Mouse (Mus musculus): Measurements from ENCODE around the gene Gnptg.
A peak's percentile ranks its signal among the peaks of the same experiment; 100 is the strongest.
"Not testable (repeated sequence)": the region's sequence is repeated elsewhere in the genome, so short reads cannot be mapped to it uniquely, and the experiment has no call there.

Gene Gnptg

DNA sequence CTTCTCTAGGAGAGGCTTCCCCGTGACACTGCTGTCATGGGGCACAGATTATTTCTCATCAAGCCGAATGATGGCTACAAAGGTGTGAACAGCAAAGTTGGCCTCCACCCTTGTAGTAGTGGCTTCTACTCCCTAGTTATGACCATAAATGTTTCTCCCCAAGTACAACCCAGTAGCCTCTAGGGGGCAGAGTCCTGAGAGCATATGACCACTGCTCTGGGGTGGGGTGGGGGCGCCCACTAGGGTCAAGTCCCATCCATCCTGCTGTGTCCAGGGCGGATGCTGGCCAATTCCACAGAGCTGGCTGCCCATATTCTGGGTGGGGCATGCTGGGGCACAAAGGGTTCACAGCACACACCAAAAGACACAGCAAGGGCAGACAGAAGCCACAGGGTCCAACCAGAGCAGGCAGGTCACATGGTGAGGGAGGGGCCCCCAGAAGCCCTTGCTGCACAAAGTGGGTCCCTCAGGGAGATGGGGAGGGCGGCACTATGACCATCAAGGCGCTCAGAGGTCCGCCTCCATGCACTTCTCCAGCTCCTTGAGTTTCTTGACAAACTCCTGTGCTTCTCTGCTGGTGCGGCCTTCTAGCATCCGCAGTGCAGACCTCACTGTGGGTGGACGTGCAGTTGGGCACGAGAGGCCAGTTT lies 3.3 kb upstream of the Gnptg start:
- DNase-seq (ENCODE audit: low spot score in 2 of 2): no peak

DNA sequence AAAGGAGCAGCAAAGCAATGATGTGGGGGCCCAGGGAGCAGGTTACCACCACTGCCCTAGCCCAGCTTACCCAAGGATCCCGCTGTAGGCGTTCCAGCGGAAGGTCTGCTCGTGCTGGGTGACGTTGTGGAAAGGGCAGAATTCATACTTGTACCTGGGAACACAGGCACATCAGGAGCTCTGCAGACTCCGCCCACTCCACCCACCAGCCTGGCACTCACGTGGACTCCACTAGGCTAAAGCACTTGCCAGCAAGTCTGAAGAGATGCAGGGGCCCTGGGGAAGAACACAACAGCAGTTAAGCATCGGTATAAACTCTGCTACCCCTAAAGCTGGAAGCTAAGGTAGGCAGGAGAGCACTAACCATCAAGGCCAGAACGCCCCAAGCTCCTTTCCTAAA lies 4.3 kb downstream of the Gnptg start:
- peak; percentile 50 to 58 for DNase-seq (ENCODE audit: low spot score in 2 of 2)

DNA sequence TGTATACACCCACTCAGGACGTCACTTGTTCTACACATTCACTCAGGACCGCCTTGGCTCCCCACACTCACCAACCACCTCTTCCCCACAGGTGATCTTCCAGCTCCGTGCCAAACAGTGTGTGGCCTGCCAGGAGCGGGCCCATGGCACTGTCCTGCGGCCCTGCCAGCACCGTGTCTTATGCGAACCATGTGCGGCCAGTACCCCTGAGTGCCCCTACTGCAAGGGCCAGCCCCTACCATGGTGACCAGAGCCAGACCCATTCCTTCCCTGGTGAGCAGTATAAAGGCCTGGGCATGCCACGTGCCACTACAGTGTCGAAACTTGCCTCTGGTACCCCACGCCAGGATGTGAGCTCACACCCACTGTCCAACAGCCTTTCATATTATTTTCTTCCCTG lies 8.3 kb downstream of the Gnptg start:
- not testable (repeated sequence) for DNase-seq (ENCODE audit: low spot score in 2 of 2)

DNA sequence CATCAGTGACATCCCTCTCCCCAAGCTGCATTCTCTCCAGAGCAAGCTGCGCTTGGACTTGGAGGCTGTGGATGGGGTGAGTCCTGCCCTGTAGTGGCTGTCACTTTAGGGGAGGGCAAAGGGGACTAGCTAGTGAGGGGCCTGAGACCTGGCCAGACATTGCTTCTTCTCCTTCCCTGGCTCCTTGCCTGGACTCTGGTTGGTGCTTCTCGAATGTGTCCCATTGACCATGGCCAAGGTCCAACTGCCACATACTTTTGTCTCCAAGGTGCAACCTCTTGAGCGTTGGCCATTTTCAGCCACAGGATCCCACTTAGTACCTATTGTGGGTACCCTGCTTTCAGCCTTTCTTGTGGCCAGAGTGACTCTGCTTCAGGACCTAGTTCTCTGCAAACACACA lies 9.2 kb downstream of the Gnptg start:
- no peak for DNase-seq (ENCODE audit: low spot score in 2 of 2)

DNA sequence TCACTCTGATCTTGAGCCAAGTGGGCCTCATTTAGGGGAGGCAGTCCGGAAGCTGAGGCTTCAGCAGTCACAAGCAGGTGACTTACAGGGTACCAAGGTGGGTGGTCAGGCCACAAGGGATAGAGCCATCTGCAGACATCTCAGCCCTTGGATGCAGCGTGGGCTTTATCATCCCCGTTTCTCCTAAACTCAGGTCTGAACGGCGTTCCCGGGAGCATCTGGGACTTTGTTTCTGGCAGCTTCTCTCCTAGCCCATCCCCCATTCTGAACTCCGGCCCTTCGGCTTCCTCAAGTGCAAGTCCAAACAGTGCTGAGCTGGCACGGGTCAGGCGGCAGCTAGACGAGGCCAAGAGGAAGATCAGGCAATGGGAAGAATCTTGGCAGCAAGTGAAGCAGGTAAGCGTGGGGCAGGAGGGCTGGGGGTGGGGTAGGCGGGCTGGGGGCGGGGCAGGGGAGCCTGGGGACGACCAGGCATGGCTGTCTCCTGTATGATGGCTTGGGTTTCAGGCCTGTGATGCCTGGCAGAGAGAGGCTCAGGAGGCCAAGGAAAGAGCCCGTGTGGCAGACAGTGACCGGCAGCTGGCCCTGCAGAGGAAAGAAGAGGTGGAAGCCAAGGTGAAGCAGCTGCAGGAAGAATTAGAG lies 9.8 kb downstream of the Gnptg start:
- DNase-seq (ENCODE audit: low spot score in 2 of 2): not testable (repeated sequence)

DNA sequence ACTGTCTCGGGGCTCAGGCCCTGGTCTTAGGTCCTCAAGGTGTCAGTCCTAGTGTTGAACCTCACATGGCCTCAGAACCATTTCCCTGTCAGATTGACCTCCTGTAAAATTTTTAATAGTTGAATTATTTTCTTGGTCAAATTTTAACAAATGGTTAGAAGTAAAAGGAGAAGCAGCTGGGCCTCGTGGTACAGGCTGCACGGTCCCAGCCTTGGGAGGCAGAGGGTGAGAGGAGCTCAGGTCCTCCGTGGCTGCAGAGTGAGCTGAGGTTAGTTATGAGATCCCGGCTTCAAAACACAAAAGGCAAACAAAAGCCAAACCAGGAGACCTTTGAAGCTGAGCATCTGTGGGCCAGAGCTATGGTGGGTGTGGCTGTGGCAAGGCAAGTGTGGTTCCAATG lies 11.9 kb downstream of the Gnptg start:
- no peak for DNase-seq (ENCODE audit: low spot score in 2 of 2)

DNA sequence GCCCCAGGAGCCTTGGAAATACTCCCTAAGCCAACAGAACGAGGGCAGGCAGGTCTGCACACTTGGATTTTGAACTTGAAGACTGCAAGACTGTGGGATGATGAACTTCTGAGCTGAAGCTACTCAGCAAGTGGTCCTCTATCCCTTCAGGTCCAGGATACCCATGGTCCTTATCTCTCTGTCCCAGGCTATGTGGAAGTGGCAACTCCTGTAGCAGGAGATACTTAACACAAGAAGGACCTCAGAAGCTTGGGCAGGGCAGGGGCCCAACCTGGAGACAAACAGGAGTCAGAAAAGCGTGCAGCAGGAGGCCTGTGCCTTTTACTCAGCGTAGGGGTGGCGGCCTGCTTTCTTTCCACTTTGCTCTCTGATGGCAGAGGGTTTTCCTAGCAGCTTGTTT lies 14.3 kb downstream of the Gnptg start:
- no peak for DNase-seq (ENCODE audit: low spot score in 2 of 2)

DNA sequence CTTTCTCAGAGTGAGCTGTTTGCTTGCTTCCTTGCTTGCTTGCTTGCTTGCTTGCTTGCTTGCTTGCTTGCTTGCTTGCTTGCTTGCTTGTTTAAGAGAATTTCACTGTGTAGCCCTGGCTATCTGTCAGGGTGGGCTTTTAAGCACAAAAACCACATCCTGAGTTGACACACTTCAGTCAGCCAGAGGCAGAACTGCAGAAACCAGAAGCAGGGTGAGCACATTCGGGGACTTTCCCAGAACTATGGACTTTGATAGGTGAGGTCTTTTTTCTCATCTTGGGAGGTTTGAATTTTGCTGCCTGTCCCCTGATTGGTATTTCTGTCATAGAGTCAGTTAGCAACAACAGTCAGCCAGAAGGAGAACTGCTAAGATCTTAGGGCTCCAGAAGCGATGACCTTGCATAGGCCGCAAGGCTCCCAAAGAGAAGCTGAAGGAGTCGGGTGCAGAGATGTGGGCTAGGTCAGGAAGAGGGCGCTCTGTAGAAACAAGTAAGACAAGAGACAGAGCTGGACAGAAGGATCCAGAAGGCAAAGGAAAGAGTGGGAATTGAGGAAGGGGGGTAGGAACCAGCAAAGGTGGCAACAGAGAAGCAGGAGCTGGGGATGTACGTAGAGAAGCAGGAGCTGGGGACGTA lies 15.2 kb downstream of the Gnptg start:
- DNase-seq (ENCODE audit: low spot score in 2 of 2): no peak

DNA sequence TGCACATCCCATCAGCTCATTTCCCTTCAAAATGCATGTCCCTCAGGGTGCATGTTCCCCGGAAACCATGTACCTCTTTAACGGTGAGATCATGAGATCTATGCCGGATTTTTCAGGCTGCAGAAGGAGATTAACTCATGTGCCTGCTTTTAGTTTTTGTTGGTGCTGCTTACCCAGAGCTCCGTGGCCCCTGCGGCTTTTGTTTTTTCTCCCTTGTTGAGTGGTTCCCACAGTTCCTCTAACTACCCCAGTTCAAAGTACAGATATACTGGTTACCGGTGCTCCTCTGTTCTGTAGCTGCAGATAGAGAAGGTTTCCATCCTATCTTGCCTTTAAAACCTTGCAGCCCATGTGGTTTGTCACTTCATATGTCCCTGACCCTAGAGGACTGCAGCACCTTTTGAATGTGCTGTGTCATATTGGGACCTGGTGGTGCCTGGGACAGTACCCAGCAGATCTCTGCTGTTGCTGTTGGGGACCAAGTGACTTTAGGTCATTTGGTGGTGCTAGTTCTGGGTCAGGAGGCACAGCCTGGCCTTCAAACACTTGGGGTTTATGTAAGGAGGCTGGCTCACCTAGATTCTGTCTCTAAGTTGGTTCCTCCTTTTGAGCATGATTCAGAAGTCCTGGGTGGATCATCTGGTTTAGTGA lies 16.8 kb downstream of the Gnptg start:
- no peak for DNase-seq (ENCODE audit: low spot score in 2 of 2)

DNA sequence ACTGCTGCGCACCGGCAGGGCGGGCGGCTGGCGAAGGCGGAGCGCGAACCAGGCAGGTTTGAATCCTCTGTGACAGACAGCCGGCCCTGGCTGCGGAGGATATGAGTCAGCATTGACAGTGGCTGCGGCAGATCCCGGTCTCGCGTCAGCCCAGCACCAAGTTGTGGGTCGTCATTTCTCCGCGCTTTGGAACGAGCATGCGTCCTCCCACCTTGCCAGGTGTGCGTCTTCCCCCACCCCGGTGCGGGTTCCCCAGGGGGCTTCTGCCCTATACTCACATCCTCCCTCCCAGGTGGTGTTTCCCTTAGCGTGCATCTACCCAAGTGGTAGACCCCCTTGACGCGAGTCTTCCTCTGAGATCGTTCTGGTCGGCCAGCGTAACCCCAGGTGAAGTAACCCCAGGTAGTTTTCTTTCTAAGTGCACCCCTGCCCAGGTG lies 17.4 kb downstream of the Gnptg start:
- not testable (repeated sequence) for DNase-seq (ENCODE audit: low spot score in 2 of 2)

DNA sequence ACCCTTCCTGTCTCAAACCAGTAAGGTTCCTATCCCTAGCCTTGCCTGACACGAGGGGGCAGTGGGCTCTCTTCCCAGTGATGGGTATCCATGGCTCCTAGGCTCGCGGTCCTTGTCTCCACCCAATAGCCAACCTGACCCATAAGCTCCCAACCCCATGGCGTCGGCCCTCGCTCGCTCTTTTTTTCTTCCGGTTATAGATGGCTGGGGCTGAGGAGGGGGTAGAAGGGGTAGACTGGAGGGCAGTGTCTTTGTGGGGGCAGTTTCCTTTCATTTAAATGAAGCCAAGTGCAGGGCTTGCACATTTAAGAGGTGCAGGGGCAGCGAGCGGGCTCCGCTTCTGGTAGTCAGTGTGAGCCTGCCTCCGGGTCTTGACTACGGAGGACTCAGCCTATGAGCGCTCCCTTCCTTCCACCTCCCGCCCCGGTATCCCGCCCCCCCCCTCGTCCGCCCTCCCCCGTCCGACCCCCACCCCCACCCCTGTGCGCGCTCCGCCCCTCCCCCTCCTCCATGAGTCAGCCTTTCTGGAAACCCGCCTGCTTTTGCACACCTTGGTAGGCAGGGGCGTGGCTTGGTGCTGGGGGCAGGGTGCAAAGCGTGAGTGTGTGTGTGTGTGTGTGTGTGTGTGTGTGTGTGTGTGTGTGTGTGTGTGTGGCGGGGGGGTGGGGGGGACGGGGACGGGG lies 18.0 kb downstream of the Gnptg start:
- DNase-seq (ENCODE audit: low spot score in 2 of 2): peak in 1 of 2 experiments; percentile 54

DNA sequence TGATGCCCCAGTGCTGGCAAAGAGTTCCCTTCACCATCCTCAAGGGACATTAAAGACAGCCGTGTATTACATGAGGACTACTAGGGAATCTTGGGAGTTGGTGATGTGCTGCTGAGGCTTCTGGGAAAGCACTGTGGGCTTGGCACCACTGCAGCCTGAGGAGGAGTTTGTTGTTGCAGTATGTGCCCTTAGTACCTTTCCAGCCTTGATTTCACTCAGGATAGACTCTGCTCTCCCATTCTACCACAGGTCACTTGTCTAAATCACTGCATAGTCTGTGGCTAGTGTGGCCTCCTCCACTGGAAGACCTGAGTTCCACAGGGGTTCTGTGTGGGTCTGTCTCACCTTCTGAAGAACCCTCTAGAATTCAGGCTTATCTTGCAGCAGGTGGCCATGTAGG lies 19.2 kb downstream of the Gnptg start:
- DNase-seq (ENCODE audit: low spot score in 2 of 2): no peak

DNA sequence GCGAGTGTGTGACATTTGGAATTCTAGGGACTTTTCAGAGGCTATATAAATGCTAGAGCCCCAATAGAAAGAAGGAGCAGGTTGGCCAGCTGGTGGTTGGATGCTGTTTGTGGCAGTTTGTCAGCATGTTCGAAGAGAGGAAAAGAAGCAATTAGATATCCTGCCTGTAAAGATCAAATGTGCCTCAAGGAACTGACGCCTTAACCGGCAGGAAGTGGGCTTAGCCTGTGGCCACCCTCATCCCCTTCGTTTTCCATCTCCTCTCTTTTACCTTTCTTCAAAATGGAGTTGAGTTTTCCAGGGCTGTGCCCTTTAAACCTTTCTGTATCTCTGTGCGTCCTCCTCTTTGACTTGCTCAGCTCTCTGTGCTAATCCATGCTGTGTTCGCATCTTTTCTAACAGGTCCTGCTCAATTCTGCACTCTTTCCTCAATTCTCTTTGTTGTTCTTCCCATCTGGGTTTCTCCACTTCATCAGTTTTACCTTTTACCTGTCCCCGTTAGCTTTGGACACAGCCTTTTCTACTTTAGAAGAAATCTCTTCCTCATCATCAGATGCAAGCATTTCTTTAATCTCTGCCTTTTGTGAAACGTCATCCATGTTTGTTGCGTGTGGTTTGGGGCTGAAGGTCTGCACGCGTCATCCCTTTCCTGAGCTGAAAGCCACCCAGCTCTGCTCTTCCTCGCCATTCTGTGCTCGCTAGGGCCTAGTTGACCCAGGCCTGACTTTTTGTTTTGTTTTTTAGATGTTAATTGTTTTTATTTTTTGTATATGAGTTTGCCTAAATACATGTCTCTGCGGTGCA lies 20.2 kb downstream of the Gnptg start:
- DNase-seq (ENCODE audit: low spot score in 2 of 2): no peak

DNA sequence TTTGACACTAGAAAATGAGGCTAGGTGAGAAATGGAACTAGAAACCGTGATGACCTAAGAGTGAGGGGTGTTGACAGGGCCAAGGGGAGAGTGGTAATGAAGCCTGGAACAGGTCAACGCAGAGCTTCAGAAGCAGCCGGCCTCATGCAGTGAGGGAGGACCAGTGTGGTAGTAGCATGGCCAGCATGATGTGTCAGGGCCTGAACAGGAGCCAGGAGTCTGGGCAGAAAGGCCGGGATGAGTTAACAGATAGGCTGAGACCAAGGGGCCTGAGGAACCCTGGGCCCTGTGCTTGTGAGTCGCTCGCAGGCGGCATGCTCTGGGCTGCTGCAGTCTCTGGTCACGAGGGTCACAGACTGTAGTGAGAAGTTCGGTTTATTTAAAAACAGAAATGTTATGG lies 21.0 kb downstream of the Gnptg start:
- no peak for DNase-seq (ENCODE audit: low spot score in 2 of 2)

DNA sequence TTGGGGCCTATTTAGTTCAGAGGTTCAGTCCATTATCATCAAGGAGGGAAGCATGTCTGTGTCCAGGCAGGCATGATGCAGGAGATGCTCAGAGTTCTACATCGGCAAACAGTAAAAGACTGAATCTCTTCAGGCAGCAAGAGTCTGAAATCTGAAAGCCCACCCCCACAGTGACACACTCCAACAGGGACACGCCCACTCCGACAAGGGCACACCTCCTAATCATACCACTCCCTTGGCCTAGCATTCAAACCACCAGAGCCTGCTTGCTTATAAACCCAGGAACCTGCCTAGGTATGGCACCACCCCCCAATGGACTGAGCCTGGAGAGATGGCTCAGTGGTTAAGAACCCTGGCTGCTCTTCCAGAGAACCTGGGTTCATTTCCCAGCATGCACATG lies 24.5 kb downstream of the Gnptg start:
- DNase-seq (ENCODE audit: low spot score in 2 of 2): no peak

DNA sequence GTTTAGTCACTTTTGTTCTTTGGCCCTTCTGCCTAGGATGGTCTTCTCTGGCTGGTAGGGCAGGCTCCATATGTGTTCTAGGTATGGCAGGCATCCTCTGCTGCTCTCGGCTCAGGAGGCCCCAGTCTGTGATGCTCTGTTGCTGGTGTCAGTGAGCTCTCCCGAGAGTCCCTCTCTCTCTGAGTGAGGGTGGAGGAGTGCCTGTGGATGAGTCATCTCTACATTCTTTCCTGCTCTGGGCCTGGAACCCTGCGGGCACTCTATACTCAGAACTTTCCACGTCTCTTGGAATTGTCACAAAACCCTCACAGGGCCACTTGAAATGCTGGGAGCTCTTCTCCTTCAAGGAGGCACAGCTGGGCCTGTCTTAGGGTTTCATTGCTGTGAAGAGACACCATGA lies 28.2 kb downstream of the Gnptg start:
- DNase-seq (ENCODE audit: low spot score in 2 of 2): no peak

DNA sequence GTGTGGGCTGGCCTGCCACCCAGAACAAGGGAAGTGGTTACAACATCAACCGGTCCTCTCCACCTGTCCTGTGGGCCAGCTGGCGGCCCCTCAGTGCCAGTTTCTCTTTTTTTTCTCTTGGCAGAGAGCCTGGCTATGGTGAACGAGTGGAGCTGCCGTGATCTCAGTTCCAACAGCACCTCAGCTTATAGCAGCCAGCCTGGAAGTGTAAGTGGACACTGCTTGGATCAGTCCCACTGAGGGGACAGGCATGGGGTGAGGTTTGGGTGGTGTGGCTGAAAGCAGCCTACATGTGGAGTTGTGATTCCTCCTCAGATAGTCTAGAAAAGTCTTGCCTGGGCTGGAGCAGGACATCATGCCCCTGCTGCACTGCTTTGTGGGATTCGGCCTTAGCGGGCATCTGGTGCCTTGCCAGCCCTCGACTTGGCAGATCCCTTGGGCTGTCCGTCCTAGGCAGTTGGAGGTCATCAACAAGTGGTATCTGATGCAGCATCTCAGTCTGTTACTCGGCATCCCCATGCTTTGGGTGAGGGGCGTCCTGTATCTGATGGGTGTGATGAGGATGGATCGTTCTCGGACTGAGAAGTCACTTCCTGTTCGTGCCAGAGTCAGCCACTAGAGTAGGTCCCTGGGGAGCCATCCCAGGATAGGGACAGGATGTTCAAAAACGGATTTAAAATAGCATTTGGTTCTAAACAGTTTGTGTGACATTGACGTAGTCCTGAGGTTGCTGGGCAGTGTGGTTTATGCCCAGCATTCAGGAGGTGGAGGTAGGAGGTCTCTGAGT lies 29.1 kb downstream of the Gnptg start:
- DNase-seq (ENCODE audit: low spot score in 2 of 2): no peak

DNA sequence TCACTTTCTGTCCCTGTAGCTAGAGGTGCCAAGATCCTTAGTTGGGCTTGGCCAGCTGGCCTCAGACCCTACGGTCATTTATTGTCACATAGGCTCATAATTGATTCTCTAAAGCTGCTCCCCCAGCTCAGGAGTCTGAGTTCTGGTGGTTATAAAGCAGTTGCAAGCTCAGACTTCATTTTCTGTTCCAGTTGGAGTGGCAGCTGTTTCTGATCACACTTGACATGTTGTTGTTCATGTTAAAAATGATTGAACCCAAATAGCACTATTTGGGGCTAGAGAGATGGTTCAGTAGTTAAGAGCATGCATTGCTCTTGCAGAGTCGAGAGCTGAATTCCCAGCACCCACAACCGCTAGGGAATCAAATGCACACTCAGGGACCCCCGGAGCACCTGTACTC lies 29.9 kb downstream of the Gnptg start:
- DNase-seq (ENCODE audit: low spot score in 2 of 2): no peak

DNA sequence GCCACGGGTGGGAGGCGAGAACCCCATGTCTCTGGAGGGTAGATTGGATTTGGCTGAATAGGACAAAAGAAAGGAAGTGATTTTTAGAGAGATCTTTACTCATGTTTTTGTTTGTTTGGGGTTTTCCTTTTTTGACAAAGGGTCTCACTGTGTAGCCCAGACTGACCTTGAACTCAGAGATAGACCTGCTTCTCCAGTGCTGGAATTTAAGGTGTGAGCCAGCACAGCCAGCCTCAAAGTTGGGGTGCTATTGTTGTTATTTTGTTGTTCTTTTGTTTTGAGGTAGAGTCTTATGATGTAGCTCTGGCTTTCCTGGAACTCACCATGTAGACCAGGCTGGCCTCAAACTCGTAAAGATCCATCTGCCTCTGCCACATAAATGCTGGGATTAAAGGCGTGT lies 37.5 kb downstream of the Gnptg start:
- DNase-seq (ENCODE audit: low spot score in 2 of 2): no peak

DNA sequence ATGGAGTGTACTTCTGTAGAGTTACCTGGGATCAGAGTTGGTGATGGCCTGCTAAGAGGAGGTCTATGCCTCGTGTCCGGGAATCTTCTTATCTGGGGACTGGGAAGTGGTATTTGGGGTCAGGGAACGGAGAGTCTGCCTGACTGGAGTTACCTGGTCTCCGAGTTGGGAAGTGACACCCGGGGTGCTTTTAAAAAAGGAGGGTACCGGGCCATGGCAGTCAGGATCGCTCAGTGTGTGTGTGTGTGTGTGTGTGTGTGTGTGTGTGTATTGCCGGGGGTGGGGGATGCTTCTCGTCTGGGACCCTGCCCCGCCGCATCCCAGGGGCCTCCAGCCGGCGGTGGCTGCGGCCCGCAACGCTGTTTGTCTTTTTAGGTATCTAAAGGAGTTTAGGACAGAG lies 50.8 kb downstream of the Gnptg start:
- DNase-seq (ENCODE audit: low spot score in 2 of 2): no peak

All from right cerebral cortex, postnatal 36 days (tissue).